Mouse (Mus musculus) forebrain, embryonic 15.5 days (tissue): Measurements from ENCODE around the gene Smarcb1. TPM values are rescaled to one million over a fixed set of nuclear protein-coding genes. Genes with fewer than 3 reads are reported as not detected.
A peak's percentile ranks its signal among the peaks of the same experiment; 100 is the strongest.

Experiments used
- ATAC-seq: fragments of 200-750 bp; cut with Nextera tagmentation; replicated peaks from 2 replicates; pipeline ENCODE4 v1.8.0; 2017; ENCODE audit warnings: mild to moderate bottlenecking, moderate TSS enrichment, moderate library complexity
- H3K27ac ChIP-seq: fragments of 300-500 bp; sonication (generic); replicated peaks from 2 replicates; pipeline ENCODE4 v1.5.1; 2015; ENCODE audit warnings: mild to moderate bottlenecking, inconsistent platforms
- H3K27me3 ChIP-seq: fragments of 300-500 bp; sonication (generic); 2 replicates; pipeline ENCODE4 v1.6.1; 2015; ENCODE audit warnings: inconsistent platforms
- H3K36me3 ChIP-seq: fragments of 300-500 bp; sonication (generic); 2 replicates; pipeline ENCODE4 v1.6.1; 2015; ENCODE audit warnings: mild to moderate bottlenecking, inconsistent platforms
- H3K4me1 ChIP-seq: fragments of 300-500 bp; sonication (generic); 2 replicates; pipeline ENCODE4 v1.6.1; 2015; ENCODE audit warnings: inconsistent platforms
- H3K4me2 ChIP-seq: fragments of 300-500 bp; sonication (generic); replicated peaks from 2 replicates; pipeline ENCODE4 v1.6.1; 2015; ENCODE audit warnings: mild to moderate bottlenecking, inconsistent platforms
- H3K4me3 ChIP-seq: fragments of 300-500 bp; sonication (generic); 2 replicates; pipeline ENCODE4 v1.5.1; 2015; ENCODE audit warnings: mild to moderate bottlenecking, inconsistent platforms
- H3K9ac ChIP-seq: fragments of 300-500 bp; sonication (generic); replicated peaks from 2 replicates; pipeline ENCODE4 v1.6.1; 2015; ENCODE audit warnings: mild to moderate bottlenecking, inconsistent platforms
- H3K9me3 ChIP-seq: fragments of 300-500 bp; sonication (generic); 2 replicates; pipeline ENCODE4 v1.6.1; 2016; ENCODE audit warnings: inconsistent platforms
- WGBS: fragments of 180-500 bp; shearing (Covaris S2); methylation state at CpG from one replicate; pipeline ENCODE4 v1.1.7; 2015; ENCODE audit warnings: mixed read lengths; 5-methylcytosine and 5-hydroxymethylcytosine counted together
- polyA plus RNA-seq: library from polyadenylated mRNA; unstranded; fragments of >200 nt; fragmentation: Nextera tagmentation; extraction: Ambion mirVana; gene quantifications from 2 replicates; pipeline ENCODE4 v1.2.1, GENCODE M21; 2015

Smarcb1 gene
- polyA plus RNA-seq, 1 experiment from 2014 or later = 330 TPM

GRCm38 (mm10) chr10:75930304-75930703 is 8.9 kb upstream of the Smarcb1 start:
- ATAC-seq = no peak
- Histone ChIP-seq H3K36me3 (no peaks in the 10 kb centered on the region), H3K27ac (no peak overlapping the region), H3K4me2 (peak overlapping the region; percentile 16; the same call in 1 of the 2 replicates), H3K9me3 (no peaks in the 10 kb centered on the region), H3K4me3 (no peak overlapping the region), H3K4me1 (peaks cover 31% of the 10 kb centered on the region), H3K27me3 (peaks cover 5% of the 10 kb centered on the region; the same call in 1 of the 2 replicates), H3K9ac (no peak overlapping the region)
- WGBS = 19% methylated on average over 6 of the region's 6 CpGs

- H3K9me3 ChIP-seq = no peaks in the 10 kb centered on the region
- no peaks in the 10 kb centered on the region for H3K36me3 ChIP-seq
- 86% methylated on average over 13 of the region's 13 CpGs for WGBS
- peaks cover 26% of the 10 kb centered on the region for H3K4me1 ChIP-seq
- no peak overlapping the region for H3K9ac ChIP-seq
- no peak overlapping the region for H3K4me2 ChIP-seq
- ATAC-seq = no peak
- H3K27ac ChIP-seq = no peak overlapping the region
- H3K27me3 ChIP-seq = no peaks in the 10 kb centered on the region
- H3K4me3 ChIP-seq = no peak overlapping the region
Observed at GRCm38 (mm10) chr10:75926396-75926795, 5.0 kb upstream of the Smarcb1 start.

- ATAC-seq = no peak
- WGBS = 73% methylated on average over 2 of the region's 2 CpGs
Observed at GRCm38 (mm10) chr10:75924324-75924723, 2.9 kb upstream of the Smarcb1 start.

GRCm38 (mm10) chr10:75921726-75922560 is 526 bp upstream of the Smarcb1 start:
- 5% methylated on average over 22 of the region's 22 CpGs for WGBS
- Histone ChIP-seq H3K4me3 (peak overlapping the region; percentile 71), H3K9me3 (no peaks in the 10 kb centered on the region), H3K27ac (peak overlapping the region; percentile 96), H3K4me2 (peak overlapping the region; percentile 58), H3K36me3 (no peaks in the 10 kb centered on the region), H3K27me3 (no peaks in the 10 kb centered on the region), H3K4me1 (peaks cover 50% of the 10 kb centered on the region), H3K9ac (peak overlapping the region; percentile 93)
- ATAC-seq = peak; percentile 44

More at GRCm38 (mm10) chr10:75924324-75924723, 2.9 kb upstream of the Smarcb1 start:
- H3K27ac ChIP-seq = no peak overlapping the region
- H3K9ac ChIP-seq = no peak overlapping the region
- no peaks in the 10 kb centered on the region for H3K27me3 ChIP-seq
- H3K4me2 ChIP-seq = no peak overlapping the region
- no peaks in the 10 kb centered on the region for H3K36me3 ChIP-seq
- no peaks in the 10 kb centered on the region for H3K9me3 ChIP-seq
- no peak overlapping the region for H3K4me3 ChIP-seq
- peaks cover 27% of the 10 kb centered on the region for H3K4me1 ChIP-seq

GRCm38 (mm10) chr10:75919026-75919425 is 2.4 kb downstream of the Smarcb1 start:
- no peak overlapping the region for H3K27ac ChIP-seq

GRCm38 (mm10) chr10:75916840-75917239 is 4.6 kb downstream of the Smarcb1 start:
- ATAC-seq = no peak
- H3K36me3 ChIP-seq = peaks cover 31% of the 10 kb centered on the region
- H3K27ac ChIP-seq = no peak overlapping the region
- H3K9ac ChIP-seq = no peak overlapping the region
- H3K4me2 ChIP-seq = no peak overlapping the region
- peaks cover 37% of the 10 kb centered on the region for H3K4me1 ChIP-seq
- no peaks in the 10 kb centered on the region for H3K27me3 ChIP-seq
- no peaks in the 10 kb centered on the region for H3K9me3 ChIP-seq
- no peak overlapping the region for H3K4me3 ChIP-seq
- WGBS = 86% methylated on average over 8 of the region's 8 CpGs

More at GRCm38 (mm10) chr10:75919026-75919425, 2.4 kb downstream of the Smarcb1 start:
- Histone ChIP-seq H3K27me3 (no peaks in the 10 kb centered on the region), H3K4me1 (peaks cover 50% of the 10 kb centered on the region), H3K4me2 (0 out of 2 replicates have a peak overlapping the region, but pooled peaks have one; percentile 20), H3K9ac (0 out of 2 replicates have a peak overlapping the region, but pooled peaks have one; percentile 1), H3K4me3 (0 out of 2 replicates have a peak overlapping the region, but pooled peaks have one; percentile 0), H3K9me3 (no peaks in the 10 kb centered on the region), H3K36me3 (peaks cover 15% of the 10 kb centered on the region; the same call in 1 of the 2 replicates)
- WGBS = 87% methylated on average over 5 of the region's 5 CpGs
- ATAC-seq = no peak

- Histone ChIP-seq H3K27me3 (no peaks in the 10 kb centered on the region), H3K36me3 (peaks cover 42% of the 10 kb centered on the region), H3K27ac (no peak overlapping the region), H3K4me2 (no peak overlapping the region), H3K4me1 (peaks cover 35% of the 10 kb centered on the region), H3K9ac (no peak overlapping the region), H3K4me3 (no peak overlapping the region), H3K9me3 (no peaks in the 10 kb centered on the region)
- no peak for ATAC-seq
- 90% methylated on average over 7 of the region's 7 CpGs for WGBS
Observed at GRCm38 (mm10) chr10:75915557-75915956, 5.9 kb downstream of the Smarcb1 start.

GRCm38 (mm10) chr10:75913013-75913589 is 8.3 kb downstream of the Smarcb1 start:
- Histone ChIP-seq H3K27me3 (no peaks in the 10 kb centered on the region), H3K9me3 (no peaks in the 10 kb centered on the region), H3K9ac (no peak overlapping the region), H3K4me1 (peaks cover 11% of the 10 kb centered on the region), H3K36me3 (peaks cover 60% of the 10 kb centered on the region), H3K27ac (no peak overlapping the region), H3K4me3 (no peak overlapping the region), H3K4me2 (no peak overlapping the region)
- 80% methylated on average over 6 of the region's 6 CpGs for WGBS
- ATAC-seq = no peak

- no peak overlapping the region for H3K4me3 ChIP-seq
- H3K27ac ChIP-seq = no peak overlapping the region
- H3K4me2 ChIP-seq = no peak overlapping the region
- H3K27me3 ChIP-seq = no peaks in the 10 kb centered on the region
- peaks cover 76% of the 10 kb centered on the region for H3K36me3 ChIP-seq
- 93% methylated on average over 2 of the region's 2 CpGs for WGBS
- no peak for ATAC-seq
- H3K9me3 ChIP-seq = no peaks in the 10 kb centered on the region
- no peaks in the 10 kb centered on the region for H3K4me1 ChIP-seq
- no peak overlapping the region for H3K9ac ChIP-seq
Observed at GRCm38 (mm10) chr10:75910698-75911097, 10.7 kb downstream of the Smarcb1 start.

GRCm38 (mm10) chr10:75906882-75907281 is 14.5 kb downstream of the Smarcb1 start:
- H3K36me3 ChIP-seq = peaks cover 91% of the 10 kb centered on the region
- WGBS = 96% methylated on average over 4 of the region's 4 CpGs
- H3K4me2 ChIP-seq = no peak overlapping the region
- H3K4me1 ChIP-seq = no peaks in the 10 kb centered on the region
- H3K9me3 ChIP-seq = no peaks in the 10 kb centered on the region
- ATAC-seq = no peak
- no peak overlapping the region for H3K4me3 ChIP-seq
- no peak overlapping the region for H3K9ac ChIP-seq
- H3K27ac ChIP-seq = no peak overlapping the region
- H3K27me3 ChIP-seq = no peaks in the 10 kb centered on the region

GRCm38 (mm10) chr10:75904391-75904790 is 17.0 kb downstream of the Smarcb1 start:
- no peak overlapping the region for H3K4me3 ChIP-seq
- no peaks in the 10 kb centered on the region for H3K4me1 ChIP-seq
- no peak overlapping the region for H3K4me2 ChIP-seq
- H3K27me3 ChIP-seq = no peaks in the 10 kb centered on the region
- H3K36me3 ChIP-seq = peaks cover 94% of the 10 kb centered on the region
- no peak for ATAC-seq
- 89% methylated on average over 5 of the region's 5 CpGs for WGBS
- no peak overlapping the region for H3K9ac ChIP-seq
- H3K27ac ChIP-seq = no peak overlapping the region
- H3K9me3 ChIP-seq = no peaks in the 10 kb centered on the region

- 86% methylated on average over 3 of the region's 3 CpGs for WGBS
- Histone ChIP-seq H3K36me3 (peaks cover 79% of the 10 kb centered on the region), H3K27me3 (no peaks in the 10 kb centered on the region), H3K4me3 (no peak overlapping the region), H3K4me2 (no peak overlapping the region), H3K4me1 (no peaks in the 10 kb centered on the region), H3K9ac (no peak overlapping the region), H3K9me3 (no peaks in the 10 kb centered on the region), H3K27ac (no peak overlapping the region)
- no peak for ATAC-seq
Observed at GRCm38 (mm10) chr10:75898846-75899245, 22.6 kb downstream of the Smarcb1 start.
